Mouse (Mus musculus) CH12F3 (cell line): ENCODE results near the gene Efcab10.

Experiments used
- in situ Hi-C: fragments of 300-500 bp; cut with MboI; formaldehyde crosslinking; loops from 2 replicates; pipeline ENCODE4 v1.14.3; 2020; ENCODE audit warnings: low sequenced_read_pairs

Efcab10 gene

GRCm38 (mm10) chr12:33394804-33395623 is at the start of gene Efcab10:
Gene Efcab10 (plus strand): TSS chr12:33394854.
- in situ Hi-C loops = no loop called here

DNA sequence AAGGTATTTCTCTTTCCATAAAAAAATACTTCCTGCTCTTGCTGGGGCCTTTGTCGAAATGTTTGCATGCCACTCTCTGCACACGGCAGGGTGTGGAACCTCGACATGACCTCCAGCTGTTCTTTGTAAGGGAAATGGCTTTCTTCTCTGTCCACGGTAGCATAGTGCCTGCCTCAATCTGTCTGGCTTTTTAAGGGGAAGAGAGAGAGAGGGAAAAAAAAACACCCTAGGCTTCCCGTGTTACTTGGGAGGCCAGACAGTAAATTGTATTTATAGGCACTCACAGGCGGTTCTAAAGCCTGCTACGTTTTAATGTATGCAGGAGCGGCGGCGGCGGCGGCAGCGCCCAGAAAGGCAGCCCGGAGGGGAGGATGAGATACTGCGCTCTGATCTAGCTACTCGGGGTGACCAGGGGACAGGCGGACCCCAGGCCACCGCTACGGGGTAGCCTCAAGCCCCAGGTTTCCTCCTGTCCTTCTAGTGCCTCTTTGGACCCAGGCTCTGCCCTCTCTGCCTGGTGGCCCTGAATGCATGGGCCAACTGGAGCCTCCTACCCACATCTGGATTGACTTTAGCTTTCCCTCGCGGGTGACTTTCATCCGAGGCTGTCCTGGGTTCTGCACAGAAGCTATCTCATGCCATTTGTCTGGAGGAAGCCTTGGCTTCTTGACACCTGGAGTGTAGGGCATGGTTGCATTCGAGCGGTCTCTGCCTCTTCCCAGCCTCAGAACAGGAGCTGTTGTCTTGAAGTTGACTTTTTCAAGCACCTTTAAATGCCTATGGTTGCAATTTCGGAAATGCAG is 49.5 kb upstream of the Efcab10 start:
- in situ Hi-C loops = no loop called here

GRCm38 (mm10) chr12:33345773-33346435 is 48.8 kb upstream of the Efcab10 start:
- in situ Hi-C loops = no loop called here

DNA sequence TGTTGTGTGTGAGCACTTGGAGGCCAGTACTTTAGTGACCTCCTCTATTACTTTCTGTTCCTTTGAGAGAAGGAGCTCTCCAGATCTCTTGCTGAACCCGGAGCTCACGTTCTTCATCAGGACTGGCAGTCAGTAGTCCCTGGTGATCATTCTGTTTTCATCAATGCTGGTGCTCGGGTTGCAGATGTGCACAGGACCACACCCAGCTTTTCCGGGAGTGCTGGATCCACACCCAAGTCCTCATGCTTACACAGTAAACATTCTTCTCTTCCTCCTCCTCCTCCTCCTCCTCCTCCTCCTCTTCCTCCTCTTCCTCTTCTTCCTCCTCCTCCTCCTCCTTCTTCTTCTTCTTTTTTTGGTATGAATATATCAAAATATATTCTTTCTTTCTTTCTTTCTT is 42.0 kb upstream of the Efcab10 start:
- in situ Hi-C loops = no loop called here

DNA sequence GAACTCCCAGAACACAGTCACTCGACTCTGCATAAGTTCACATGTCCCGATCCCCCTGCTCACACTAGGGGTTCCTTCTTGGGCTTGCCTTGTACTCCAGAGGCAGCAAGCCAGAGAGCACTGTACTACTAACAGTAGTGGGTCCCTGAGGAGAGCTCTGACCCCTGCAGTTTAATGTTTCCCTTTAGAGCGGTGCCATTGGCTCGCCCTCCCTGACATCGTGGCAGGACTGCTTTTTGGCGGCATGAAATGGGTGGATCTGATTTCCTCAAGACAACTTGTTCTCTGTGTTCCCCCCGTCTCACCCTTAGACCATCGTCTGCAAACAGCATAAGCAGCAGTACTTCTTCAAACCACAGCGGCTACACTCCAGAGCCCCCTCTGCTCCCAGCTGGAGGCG is 36.3 kb upstream of the Efcab10 start:
- in situ Hi-C loops = no loop called here

DNA sequence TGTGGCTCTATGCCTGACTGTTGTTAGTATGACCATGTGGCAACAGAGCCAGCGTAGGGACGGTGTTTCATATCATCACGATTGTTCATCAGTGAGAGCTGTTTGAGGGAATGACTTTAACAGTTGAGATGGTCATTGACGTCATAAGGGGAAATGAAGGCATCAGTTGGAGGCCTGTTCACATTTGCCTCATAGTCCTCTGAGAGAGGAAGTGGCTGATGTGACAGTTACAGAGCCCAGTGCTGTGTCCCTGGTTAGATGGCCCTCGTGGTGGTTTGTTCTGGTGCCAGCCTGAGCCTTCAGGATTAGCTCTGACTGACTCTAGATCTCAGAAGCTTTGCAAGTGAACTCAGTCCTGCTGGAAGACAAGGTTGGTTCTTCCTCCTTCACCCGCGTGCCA is 35.4 kb upstream of the Efcab10 start:
- in situ Hi-C loops = no loop called here

DNA sequence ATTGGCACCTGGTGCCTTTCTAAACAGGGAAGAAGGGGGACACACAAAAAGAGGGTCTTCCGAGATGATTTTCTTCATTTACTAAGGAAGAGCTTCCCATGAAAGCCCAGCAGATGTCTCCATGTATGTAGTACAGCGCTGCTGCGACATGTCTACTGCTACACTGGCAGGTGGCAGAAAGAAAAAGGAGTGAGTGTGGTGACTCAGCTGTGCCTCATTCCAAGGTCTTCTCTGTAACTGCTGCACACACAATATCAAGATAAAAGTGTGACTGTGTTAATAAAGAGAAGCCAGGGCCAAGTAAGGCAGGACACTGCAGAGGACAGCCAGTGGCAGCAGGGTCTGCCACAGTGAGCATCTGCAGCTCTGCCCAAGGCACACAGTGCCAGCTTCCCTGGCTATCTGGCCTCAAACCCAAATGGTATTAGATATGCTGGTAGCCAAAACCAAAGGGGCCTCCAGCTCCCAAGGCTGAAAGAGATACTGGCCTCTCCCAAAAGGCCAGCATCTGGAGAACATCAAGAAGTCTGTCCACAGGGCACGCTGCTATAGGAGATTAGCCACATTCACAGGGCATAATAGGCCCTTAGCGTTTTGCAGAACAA is 34.7 kb upstream of the Efcab10 start:
- in situ Hi-C loops = no loop called here

GRCm38 (mm10) chr12:33360729-33361128 is 33.9 kb upstream of the Efcab10 start:
- in situ Hi-C loops = no loop called here

DNA sequence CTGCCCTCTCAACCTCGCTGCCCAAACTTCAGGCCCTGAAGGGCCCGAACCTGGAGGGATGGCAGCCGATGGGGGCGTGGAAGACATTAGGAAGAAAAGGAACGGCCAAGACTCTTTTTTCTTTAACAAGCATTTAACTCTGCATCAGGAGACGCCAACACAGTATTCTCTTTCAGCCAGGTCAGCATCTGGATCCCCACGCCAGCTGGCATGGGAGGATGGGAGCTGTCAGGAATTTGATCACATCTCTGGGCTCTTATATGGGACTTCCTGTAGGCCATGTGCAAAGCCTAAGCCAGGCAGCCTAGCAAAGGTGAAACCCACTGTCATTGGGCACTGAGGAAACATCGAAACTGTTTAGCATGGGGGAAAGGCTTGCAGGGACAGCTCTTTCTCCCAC is 30.1 kb upstream of the Efcab10 start:
- in situ Hi-C loops = no loop called here

- in situ Hi-C loops = no loop called here
Measured at GRCm38 (mm10) chr12:33365133-33365532, 29.5 kb upstream of the Efcab10 start.

- in situ Hi-C loops = no loop called here
Measured at GRCm38 (mm10) chr12:33369555-33369954, 25.1 kb upstream of the Efcab10 start.

DNA sequence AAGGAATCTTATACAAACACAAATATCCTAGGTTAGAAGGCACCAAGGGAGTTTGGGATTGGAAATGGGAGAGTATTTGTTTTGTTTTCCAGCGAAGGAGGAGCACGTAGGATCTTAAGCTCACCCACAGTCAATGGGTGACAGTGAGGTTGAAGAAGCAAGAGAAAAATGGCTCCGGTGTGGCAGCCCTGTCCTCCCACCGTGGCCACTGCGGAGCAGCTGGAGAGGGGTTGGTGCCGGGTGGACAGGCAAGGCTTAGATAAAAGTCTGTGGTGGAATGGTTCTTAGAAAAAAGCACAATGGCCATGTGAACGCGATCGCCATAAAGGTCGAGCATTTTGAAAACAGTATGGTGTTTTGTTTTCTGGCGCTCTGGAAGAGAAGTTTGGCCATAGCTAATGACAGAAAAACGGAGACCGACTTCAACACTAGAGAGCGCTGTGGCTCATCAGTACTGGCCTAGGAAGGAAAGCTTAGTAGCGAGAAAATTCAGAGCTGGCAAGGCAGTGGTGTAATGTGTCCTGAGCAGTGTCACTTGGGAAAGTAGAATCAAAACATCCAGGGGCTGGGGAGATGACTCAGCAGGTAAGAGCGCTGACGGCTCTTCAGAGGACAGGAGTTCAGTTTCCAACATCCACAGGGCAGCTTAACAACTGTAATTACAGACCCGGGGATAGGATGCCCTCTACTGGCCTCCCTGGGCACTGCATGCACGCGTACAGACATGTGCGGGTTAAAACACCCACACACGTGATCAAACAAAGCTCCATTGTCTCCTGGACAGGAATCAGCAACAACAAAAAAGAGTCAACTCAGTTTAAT is 14.8 kb upstream of the Efcab10 start:
- in situ Hi-C loops = loop anchor here (5.0 kb wide), 1 partner anchor 42 kb away; no protein-coding TSS in a partner anchor

GRCm38 (mm10) chr12:33388842-33389241 is 5.8 kb upstream of the Efcab10 start:
- in situ Hi-C loops = no loop called here

GRCm38 (mm10) chr12:33390844-33391560 is 3.7 kb upstream of the Efcab10 start:
- in situ Hi-C loops = no loop called here

DNA sequence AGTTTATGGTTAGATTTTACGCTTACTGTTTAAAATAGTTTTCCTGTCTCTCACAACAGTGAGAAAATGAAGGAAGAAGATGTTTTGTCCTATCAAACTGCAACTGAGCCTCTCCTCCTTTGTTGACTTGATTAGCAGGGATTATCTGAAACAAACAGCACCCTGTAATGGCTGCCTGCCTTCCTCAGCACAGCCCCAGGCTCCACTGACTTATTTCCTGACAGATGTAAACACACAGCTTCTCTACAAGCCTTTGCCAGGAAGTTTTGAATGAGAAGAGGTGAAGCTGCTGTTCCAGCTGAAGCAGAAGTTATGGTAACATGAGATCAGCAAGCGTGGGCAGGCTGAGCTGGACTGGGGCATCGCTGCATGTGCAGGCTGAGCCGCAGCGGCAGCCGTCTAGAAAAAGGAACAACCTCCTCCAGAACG is 8.6 kb downstream of the Efcab10 start:
- in situ Hi-C loops = no loop called here

DNA sequence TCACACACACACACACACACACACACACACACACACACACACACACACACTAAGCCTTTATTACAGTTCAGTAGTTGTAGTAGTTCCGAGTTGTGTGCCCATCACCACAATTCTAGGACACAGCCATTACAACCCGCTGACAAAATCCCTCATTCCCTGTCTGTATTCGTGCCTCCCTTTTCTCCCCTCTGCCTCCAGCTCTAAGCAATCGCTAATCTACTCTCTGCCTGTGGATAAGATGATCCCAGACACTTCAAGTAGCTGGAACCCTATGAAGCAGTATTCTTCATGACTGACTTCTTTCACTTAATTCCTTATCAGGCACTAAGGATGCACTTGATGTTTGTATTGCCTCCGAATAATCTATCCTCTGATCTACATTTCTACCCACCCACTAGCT is 10.3 kb downstream of the Efcab10 start:
- in situ Hi-C loops = no loop called here

DNA sequence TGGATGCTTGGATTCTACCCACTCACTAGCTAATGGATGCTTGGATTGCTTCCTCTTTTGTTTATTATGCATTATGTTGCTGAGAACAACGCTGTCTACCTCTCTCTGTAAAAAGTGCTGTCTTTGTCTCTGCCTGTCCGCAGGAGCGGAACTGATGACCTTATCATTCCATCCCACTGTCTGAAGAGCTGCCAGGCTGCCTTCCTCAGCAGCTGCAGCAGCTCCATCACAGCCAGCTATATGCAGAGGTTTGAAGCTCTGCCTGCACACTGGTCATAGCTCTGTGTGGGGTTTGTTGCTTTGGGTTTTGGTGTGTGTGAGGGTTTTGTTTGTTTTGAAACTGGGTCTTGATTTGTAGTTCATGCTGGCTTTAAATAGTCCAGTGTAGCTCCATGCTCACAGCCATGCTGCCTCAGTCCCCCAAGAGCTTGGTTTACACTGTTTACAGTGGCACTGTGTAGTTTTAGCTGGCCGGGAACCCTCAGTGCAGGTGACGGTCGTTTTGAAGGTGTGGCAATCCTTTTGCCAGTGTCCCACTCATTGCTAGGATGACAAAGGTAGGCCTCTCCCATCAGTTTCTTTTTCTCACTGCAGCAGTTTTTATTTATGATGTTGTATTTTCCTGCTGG is 10.9 kb downstream of the Efcab10 start:
- in situ Hi-C loops = no loop called here

DNA sequence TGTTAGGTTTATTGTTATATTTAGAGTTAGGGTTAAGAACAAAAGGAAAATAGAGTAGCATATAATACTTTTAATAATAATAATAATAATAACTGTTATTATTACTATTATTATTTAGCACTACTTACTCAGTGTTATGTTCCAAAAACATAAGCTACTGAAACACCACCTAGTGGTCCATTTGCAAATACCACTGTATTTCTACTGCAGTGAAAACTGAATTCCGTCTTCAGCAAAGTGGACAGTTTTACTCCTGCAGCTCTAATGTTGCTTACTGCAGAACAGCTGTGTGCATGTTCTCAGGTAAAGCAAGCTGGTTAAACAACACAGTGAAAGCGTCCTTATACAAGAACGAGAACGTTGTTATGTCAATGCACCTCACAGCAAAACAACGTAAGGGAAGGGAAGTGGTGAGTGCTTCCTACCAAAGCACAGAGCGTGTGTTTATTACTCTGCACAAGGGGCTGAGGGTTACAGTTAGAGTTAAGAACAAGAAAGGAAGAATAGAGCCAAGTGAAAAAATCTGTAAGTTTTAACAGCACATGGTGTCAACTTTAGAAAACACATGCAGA is 17.0 kb downstream of the Efcab10 start:
- in situ Hi-C loops = no loop called here

DNA sequence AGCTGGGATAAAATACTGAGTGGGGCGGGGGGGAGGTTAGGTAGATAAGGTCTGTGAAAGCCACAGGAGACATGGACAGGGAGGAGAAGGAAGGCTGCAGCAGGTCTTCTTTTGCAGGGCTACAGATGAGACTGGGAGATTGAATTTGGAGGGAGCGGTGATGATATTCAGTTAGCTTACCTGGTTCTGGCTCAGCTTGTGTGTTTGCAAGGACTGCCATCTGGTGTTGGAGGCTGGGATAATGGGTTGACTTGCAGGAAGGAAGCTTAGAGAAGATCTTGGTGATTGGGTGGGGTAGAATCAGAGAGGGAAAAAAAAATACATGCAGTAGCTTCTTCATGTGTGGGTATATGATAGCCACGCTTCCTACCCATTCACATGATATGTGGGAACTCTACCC is 29.7 kb downstream of the Efcab10 start:
- in situ Hi-C loops = loop anchor here (5.0 kb wide), 1 partner anchor 42 kb away; no protein-coding TSS in a partner anchor
